Mouse (Mus musculus) CH12.LX (cell line): ENCODE results near the gene Zfp784. TPM values are rescaled to one million over a fixed set of nuclear protein-coding genes. Genes with fewer than 3 reads are reported as not detected.
A peak's percentile ranks its signal among the peaks of the same experiment; 100 is the strongest.

Source experiments
- DNase-seq: peaks from one replicate; pipeline ENCODE4 v3.0.0-alpha.2; 2013; ENCODE audit errors: extremely low read depth
- H3K27ac ChIP-seq: 2 replicates; pipeline ENCODE4 v1.5.1; 2012; ENCODE audit warnings: low read depth, mild to moderate bottlenecking, control low read depth, moderate library complexity; ENCODE audit not compliant: insufficient read depth
- H3K27me3 ChIP-seq: replicated peaks from 2 replicates; pipeline ENCODE3; 2012; ENCODE audit warnings: inconsistent platforms
- H3K36me3 ChIP-seq, 2 experiments: replicated peaks in 1 of 2; 2 replicates each; pipeline versions ENCODE3 to v1.6.1; 2012; ENCODE audit warnings: inconsistent platforms in 1 of 2, low read length in 1 of 2, mild to moderate bottlenecking in 1 of 2, mixed read lengths in 1 of 2, moderate library complexity in 1 of 2; ENCODE audit not compliant: control insufficient read depth in 1 of 2, insufficient read depth in 1 of 2
- H3K4me1 ChIP-seq, 2 experiments: 2 replicates each; pipeline ENCODE4 v1.6.1; 2012; ENCODE audit warnings: inconsistent platforms in 1 of 2, moderate library complexity in 1 of 2; ENCODE audit not compliant: insufficient read depth in 2 of 2, control insufficient read depth in 1 of 2
- H3K4me2 ChIP-seq: 2 replicates; pipeline ENCODE4 v1.6.1; 2012; ENCODE audit warnings: low read depth, mild to moderate bottlenecking, control low read depth; ENCODE audit not compliant: poor library complexity, insufficient read depth, severe bottlenecking
- H3K4me3 ChIP-seq, 3 experiments: fragments of 150-350 bp in 1 of 3; sonication (generic) in 1 of 3; replicated peaks in 1 of 3; 2 replicates each; pipeline versions ENCODE3 to v1.5.1; 2011 to 2012; ENCODE audit warnings: low read depth in 2 of 3, low read length in 2 of 3, mild to moderate bottlenecking in 2 of 3, moderate library complexity in 2 of 3, control low read depth in 1 of 3, improper control_type of control experiment in 1 of 3, inconsistent platforms in 1 of 3, mixed read lengths in 1 of 3; ENCODE audit not compliant: poor library complexity in 1 of 3
- H3K79me2 ChIP-seq: replicated peaks from 2 replicates; pipeline ENCODE4 v1.6.1; 2012; ENCODE audit warnings: mild to moderate bottlenecking, moderate library complexity; ENCODE audit not compliant: control insufficient read depth, poor library complexity, insufficient read depth, severe bottlenecking; ENCODE audit errors: extremely low read depth
- H3K9ac ChIP-seq: 2 replicates; pipeline ENCODE4 v1.6.1; 2012; ENCODE audit warnings: low read depth, mild to moderate bottlenecking, control low read depth, moderate library complexity; ENCODE audit not compliant: insufficient read depth
- H3K9me3 ChIP-seq: replicated peaks from 2 replicates; pipeline ENCODE3; 2012; ENCODE audit warnings: low read length, inconsistent platforms, mixed read lengths
- BHLHE40 ChIP-seq: IDR thresholded peaks from 2 replicates; pipeline ENCODE4 v1.6.1; 2011; ENCODE audit warnings: mild to moderate bottlenecking, low read depth, low read length, improper control_type of control experiment
- CHD1 ChIP-seq: IDR thresholded peaks from 2 replicates; pipeline ENCODE4 v1.6.1; 2012; ENCODE audit warnings: low read depth, low read length, improper control_type of control experiment, inconsistent platforms
- CHD2 ChIP-seq: IDR thresholded peaks from 2 replicates; pipeline ENCODE4 v1.6.1; 2011; ENCODE audit warnings: low read length, improper control_type of control experiment
- CTCF ChIP-seq, 2 experiments: IDR thresholded peaks in 1 of 2; conservative IDR thresholded peaks in 1 of 2; 2 replicates each; pipeline ENCODE4 v1.5.1; 2011 to 2012; ENCODE audit warnings: low read depth in 2 of 2, low read length in 2 of 2, improper control_type of control experiment in 1 of 2, inconsistent platforms in 1 of 2, mild to moderate bottlenecking in 1 of 2, moderate library complexity in 1 of 2
- ELF1 ChIP-seq: IDR thresholded peaks from 2 replicates; pipeline ENCODE4 v1.6.1; 2014; ENCODE audit warnings: low read depth, mild to moderate bottlenecking, inconsistent platforms, low read length, improper control_type of control experiment
- EP300 ChIP-seq: IDR thresholded peaks from 2 replicates; pipeline ENCODE4 v1.6.1; 2011; ENCODE audit warnings: low read length, improper control_type of control experiment
- ETS1 ChIP-seq: conservative IDR thresholded peaks from 2 replicates; pipeline ENCODE4 v1.6.1; 2012; ENCODE audit warnings: low read depth, mild to moderate bottlenecking, inconsistent platforms, low read length, improper control_type of control experiment, moderate library complexity
- GABPA ChIP-seq: IDR thresholded peaks from 2 replicates; pipeline ENCODE4 v1.6.1; 2012; ENCODE audit warnings: low read depth, low read length, improper control_type of control experiment, inconsistent platforms; ENCODE audit not compliant: insufficient replicate concordance
- IRF4 ChIP-seq: IDR thresholded peaks from 2 replicates; pipeline ENCODE4 v1.6.1; 2014; ENCODE audit warnings: low read depth, mild to moderate bottlenecking, inconsistent platforms, low read length, improper control_type of control experiment
- KAT2A ChIP-seq: IDR thresholded peaks from 2 replicates; pipeline ENCODE4 v1.6.1; 2012; ENCODE audit warnings: low read length, improper control_type of control experiment, inconsistent platforms; ENCODE audit not compliant: insufficient replicate concordance
- MAFK ChIP-seq: IDR thresholded peaks from 2 replicates; pipeline ENCODE4 v1.6.1; 2011; ENCODE audit warnings: low read length, improper control_type of control experiment; ENCODE audit not compliant: insufficient replicate concordance
- MAX ChIP-seq: IDR thresholded peaks from 2 replicates; pipeline ENCODE4 v1.6.1; 2011; ENCODE audit warnings: low read length, improper control_type of control experiment
- MAZ ChIP-seq: IDR thresholded peaks from 2 replicates; pipeline ENCODE4 v1.6.1; 2012; ENCODE audit warnings: low read depth, mild to moderate bottlenecking, inconsistent platforms, low read length, improper control_type of control experiment, moderate library complexity
- MEF2A ChIP-seq: IDR thresholded peaks from 2 replicates; pipeline ENCODE4 v1.6.1; 2014; ENCODE audit warnings: low read depth, mild to moderate bottlenecking, inconsistent platforms, low read length, improper control_type of control experiment, borderline replicate concordance
- MXI1 ChIP-seq: IDR thresholded peaks from 2 replicates; pipeline ENCODE4 v1.6.1; 2011; ENCODE audit warnings: mild to moderate bottlenecking, low read depth, low read length, improper control_type of control experiment
- MYC ChIP-seq: IDR thresholded peaks from 2 replicates; pipeline ENCODE4 v1.6.1; 2011; ENCODE audit warnings: low read depth, mild to moderate bottlenecking, improper control_type of control experiment, low read length
- NELFE ChIP-seq: IDR thresholded peaks from 2 replicates; pipeline ENCODE4 v1.6.1; 2011; ENCODE audit warnings: low read depth, low read length, improper control_type of control experiment
- NRF1 ChIP-seq: IDR thresholded peaks from 2 replicates; pipeline ENCODE4 v1.6.1; 2014; ENCODE audit warnings: low read depth, mild to moderate bottlenecking, inconsistent platforms, low read length, improper control_type of control experiment, moderate library complexity
- PAX5 ChIP-seq: IDR thresholded peaks from 2 replicates; pipeline ENCODE4 v1.6.1; 2012; ENCODE audit warnings: low read length, inconsistent platforms, mixed read lengths
- POLR2A ChIP-seq: IDR thresholded peaks from 2 replicates; pipeline ENCODE4 v1.6.1; 2011; ENCODE audit warnings: low read depth, mild to moderate bottlenecking, improper control_type of control experiment, low read length
- POLR2AphosphoS2 ChIP-seq: IDR thresholded peaks from 2 replicates; pipeline ENCODE4 v1.6.1; 2011; ENCODE audit warnings: low read depth, low read length, improper control_type of control experiment
- RAD21 ChIP-seq: IDR thresholded peaks from 2 replicates; pipeline ENCODE4 v1.6.1; 2011; ENCODE audit warnings: low read depth, mild to moderate bottlenecking, low read length, improper control_type of control experiment, moderate library complexity
- SIN3A ChIP-seq: IDR thresholded peaks from 2 replicates; pipeline ENCODE4 v1.6.1; 2012; ENCODE audit warnings: low read length, improper control_type of control experiment, inconsistent platforms
- SMC3 ChIP-seq: IDR thresholded peaks from 2 replicates; pipeline ENCODE4 v1.6.1; 2011; ENCODE audit warnings: low read depth, low read length, improper control_type of control experiment
- TBP ChIP-seq: conservative IDR thresholded peaks from 2 replicates; pipeline ENCODE4 v1.6.1; 2011; ENCODE audit warnings: low read depth, low read length, improper control_type of control experiment
- TCF12 ChIP-seq: IDR thresholded peaks from 2 replicates; pipeline ENCODE4 v1.6.1; 2014; ENCODE audit warnings: low read depth, mild to moderate bottlenecking, inconsistent platforms, low read length, improper control_type of control experiment
- UBTF ChIP-seq: IDR thresholded peaks from 2 replicates; pipeline ENCODE4 v1.6.1; 2012; ENCODE audit warnings: low read depth, mild to moderate bottlenecking, inconsistent platforms, low read length, improper control_type of control experiment, moderate library complexity
- USF2 ChIP-seq: conservative IDR thresholded peaks from 2 replicates; pipeline ENCODE4 v1.6.1; 2011; ENCODE audit warnings: low read depth, low read length, improper control_type of control experiment
- ZMIZ1 ChIP-seq: IDR thresholded peaks from 2 replicates; pipeline ENCODE4 v1.6.1; 2012; ENCODE audit warnings: low read depth, mild to moderate bottlenecking, inconsistent platforms, low read length, improper control_type of control experiment
- ZNF384 ChIP-seq: IDR thresholded peaks from 2 replicates; pipeline ENCODE4 v1.6.1; 2012; ENCODE audit warnings: low read depth, low read length, improper control_type of control experiment, inconsistent platforms
- dilution Hi-C: fragments of 300-500 bp; cut with MboI; formaldehyde crosslinking; loops from 2 replicates; pipeline ENCODE4 v1.14.3; 2020; ENCODE audit warnings: low sequenced_read_pairs; ENCODE audit not compliant: extremely low pct_unique_long_range_greater_than_20kb, extremely low pct_ligation_motif_present
- in situ Hi-C: fragments of 300-500 bp; cut with MboI; formaldehyde crosslinking; loops from 3 replicates; pipeline ENCODE4 v1.14.3; 2019; ENCODE audit warnings: low sequenced_read_pairs, low pct_ligation_motif_present, low pct_unique_long_range_greater_than_20kb, mixed read lengths
- polyA plus RNA-seq: library from polyadenylated mRNA; unstranded; fragments of >175 nt; gene quantifications from 2 replicates; pipeline ENCODE4 v1.2.1, GENCODE M21; 2012; ENCODE audit warnings: low read depth; ENCODE audit not compliant: insufficient read length
- total RNA-seq, 2 experiments: library from RNA; depleted of rRNA; stranded (reverse); fragments of 300-350 nt in 1 of 2; fragments of >200 nt in 1 of 2; gene quantifications; 2 replicates each; pipeline ENCODE4 v1.2.3; 2012 to 2014

Gene Zfp784
- total and polyA plus RNA-seq, 3 experiments, result 0.53 to 1.5 (median 1.1) TPM

DNA sequence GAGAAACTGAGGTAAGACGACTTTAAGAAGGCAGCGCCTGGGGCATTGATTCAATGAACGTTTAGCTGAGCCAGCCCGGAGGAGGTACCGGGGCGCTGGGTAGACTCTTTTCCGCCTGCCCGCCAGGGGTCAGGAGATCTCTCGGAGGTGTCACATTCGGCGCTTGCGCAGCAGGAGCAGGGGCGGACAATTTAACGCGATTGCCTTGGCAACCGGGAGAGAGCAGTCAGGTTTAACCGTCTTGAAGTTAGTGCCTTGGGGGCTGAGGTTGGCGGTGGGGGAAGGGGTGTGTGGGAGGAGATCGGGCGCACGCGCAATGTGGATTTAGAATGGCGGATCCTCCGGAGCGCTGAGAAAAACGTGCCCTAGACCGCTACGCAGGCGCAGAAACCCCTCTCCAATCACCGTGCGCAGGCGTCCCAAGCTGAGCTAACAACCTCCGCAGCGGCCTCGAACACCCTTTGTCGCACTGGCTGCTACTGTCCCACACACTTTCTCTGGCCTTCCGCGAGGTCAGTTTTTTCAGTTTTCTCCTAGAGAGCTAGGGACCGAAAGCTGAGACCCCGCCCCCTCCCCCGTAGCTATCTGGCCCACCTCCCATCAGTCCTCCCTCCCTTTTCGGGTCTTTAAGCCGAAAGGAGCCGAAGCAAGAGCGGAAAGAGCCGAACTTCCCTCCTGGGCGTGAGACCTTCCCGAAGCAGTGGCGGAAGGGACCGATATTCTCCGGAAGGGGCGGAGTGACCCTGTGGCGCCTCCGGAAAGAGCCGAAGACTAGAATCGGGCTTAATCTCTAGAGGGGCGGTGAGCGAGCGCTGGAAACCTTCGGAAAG, 22.9 kb upstream of the Zfp784 start (continued):
- TF ChIP-seq CTCF (conservative IDR thresholded peaks at IDR 0.05 in 1 of 2, IDR thresholded peaks at IDR 0.05 in 1 of 2; ENCODE audit: low read depth in 2 of 2, low read length in 2 of 2) (peak in 1 of 2 experiments; percentile 77; a peak in 3 of 4 replicates), RAD21 (peak; percentile 24), SMC3 (peak; percentile 64), MYC (peak; percentile 85; the same call in 1 of the 2 replicates), USF2 (no peak), ZNF384 (no peak), PAX5 (no peak), ETS1 (no peak), MXI1 (peak; percentile 92), ELF1 (peak; percentile 76), TCF12 (no peak; the same call in 1 of the 2 replicates), KAT2A (peak; percentile 54; the same call in 1 of the 2 replicates), EP300 (no peak), SIN3A (peak; percentile 69; the same call in 1 of the 2 replicates)
- TF ChIP-seq, all 38 proteins: peak for 19

DNA sequence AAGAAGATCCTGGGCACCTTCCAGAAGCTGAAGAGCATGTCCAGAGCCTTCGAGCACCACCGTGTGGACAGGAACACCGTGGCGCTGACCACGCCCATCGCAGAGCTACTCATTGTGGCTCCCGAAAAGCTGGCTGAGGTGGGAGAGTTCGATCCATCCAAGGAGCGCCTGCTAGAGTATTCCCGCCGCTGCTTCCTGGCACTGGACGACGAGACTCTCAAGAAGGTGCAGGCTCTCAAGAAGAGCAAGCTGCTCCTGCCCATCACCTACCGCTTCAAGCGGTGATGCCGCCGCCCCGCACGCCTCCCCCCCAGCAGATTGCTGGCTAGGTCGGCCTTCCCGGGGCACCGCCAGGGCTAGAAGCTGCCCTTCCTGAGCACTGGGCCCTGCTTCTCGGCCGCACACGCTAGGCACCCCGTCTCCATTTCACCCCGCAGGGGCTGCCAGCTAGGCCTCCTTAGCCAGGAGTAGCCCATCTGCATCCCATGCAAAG, 22.0 kb upstream of the Zfp784 start:
- in situ Hi-C loops, result loop anchor here (5.0 kb wide), 1 partner anchor 67 kb away; the partner anchor contains the start of gene Rasl2-9
- peak; percentile 89 for DNase-seq
- Histone ChIP-seq H3K4me2 (peak overlapping the region; percentile 76), H3K27me3 (no peaks in the 10 kb centered on the region), H3K4me1 (peaks cover 2 to 39% of the 10 kb centered on the region in 2 experiments; a peak in 3 of 4 replicates), H3K4me3 (peak overlapping the region; percentile 65 to 68 (median 67)), H3K9ac (peak overlapping the region; percentile 86)
- no peak for TF ChIP-seq CHD2
- peak; percentile 79; the same call in 1 of the 2 replicates for TF ChIP-seq SIN3A
- peak; percentile 37; the same call in 1 of the 2 replicates for TF ChIP-seq NRF1
- TF ChIP-seq CHD1, result peak; percentile 77; the same call in 1 of the 2 replicates
- TF ChIP-seq IRF4, result no peak
- peak; percentile 39; the same call in 1 of the 2 replicates for TF ChIP-seq MXI1
- no peak for TF ChIP-seq TBP
- TF ChIP-seq BHLHE40, result no peak
- peak; percentile 51; the same call in 1 of the 2 replicates for TF ChIP-seq MAX
- TF ChIP-seq ELF1, result 0 out of 2 replicates have a peak, but pooled peaks have one; percentile 22
- TF ChIP-seq GABPA, result no peak
- peak; percentile 46 for TF ChIP-seq POLR2A
- TF ChIP-seq ZMIZ1, result peak; percentile 54
- TF ChIP-seq RAD21, result peak; percentile 63
- TF ChIP-seq MAFK, result no peak
- peak; percentile 55; the same call in 1 of the 2 replicates for TF ChIP-seq TCF12
- TF ChIP-seq USF2, result no peak
- TF ChIP-seq MEF2A, result 0 out of 2 replicates have a peak, but pooled peaks have one; percentile 43
- TF ChIP-seq UBTF, result 0 out of 2 replicates have a peak, but pooled peaks have one; percentile 73
- peak in 1 of 2 experiments; percentile 81; a peak in 2 of 4 replicates for TF ChIP-seq CTCF (conservative IDR thresholded peaks at IDR 0.05 in 1 of 2, IDR thresholded peaks at IDR 0.05 in 1 of 2; ENCODE audit: low read depth in 2 of 2, low read length in 2 of 2)
- TF ChIP-seq NELFE, result peak; percentile 52; the same call in 1 of the 2 replicates
- 0 out of 2 replicates have a peak, but pooled peaks have one; percentile 20 for TF ChIP-seq MAZ
- no peak for TF ChIP-seq POLR2AphosphoS2
- peak; percentile 60 for TF ChIP-seq SMC3
- TF ChIP-seq, all 38 proteins: peak for 16
- Histone ChIP-seq H3K9me3 (no peaks in the 10 kb centered on the region), H3K79me2 (peaks cover 26% of the 10 kb centered on the region), H3K27ac (peak overlapping the region; percentile 90), H3K36me3 (peaks cover under 1 to 16% of the 10 kb centered on the region in 2 experiments)
- dilution Hi-C loops, result no loop called here
